15 mouse cellular contexts compared by ENCODE assay signal in the genomic region with DNA sequence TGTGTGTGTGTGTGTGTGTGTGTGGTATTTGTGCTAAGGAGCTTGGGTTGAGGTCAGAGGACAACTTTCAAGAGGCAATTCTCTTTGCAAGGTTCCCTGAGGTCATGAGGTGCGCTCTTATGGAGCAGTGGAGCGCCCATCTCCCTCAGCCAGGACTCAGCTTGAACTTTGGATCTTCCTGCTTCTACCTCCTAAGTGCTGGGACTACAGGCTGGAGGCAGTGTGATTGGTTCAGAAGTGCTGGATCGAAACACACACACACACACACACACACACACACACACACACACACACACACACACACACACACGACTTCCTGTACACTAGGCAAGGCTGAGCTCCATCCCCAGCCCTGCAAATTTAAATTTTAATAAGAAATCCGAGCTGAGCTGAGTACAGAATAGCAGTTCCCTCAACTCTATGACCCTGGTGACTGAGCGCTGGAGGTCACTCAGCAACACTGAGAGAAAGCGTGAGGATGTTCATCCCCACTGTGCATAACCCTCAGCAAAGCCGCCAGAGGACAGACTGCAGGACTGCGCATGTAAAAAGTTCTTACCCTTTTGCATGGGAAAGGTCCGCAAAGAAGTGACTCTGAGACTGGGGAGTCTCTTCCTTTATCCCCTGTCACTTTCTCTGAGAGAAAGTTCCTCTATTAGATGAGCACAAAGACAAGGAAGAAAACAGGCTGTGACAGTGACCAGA. TPM values are rescaled to one million over a fixed set of nuclear protein-coding genes. Genes with fewer than 3 reads are reported as not detected.
A peak's percentile ranks its signal among the peaks of the same experiment; 100 is the strongest.
DNase-seq lines count a peak whose midpoint lies in the region; ATAC-seq lines count a peak whose summit lies in the region.
"Had no signal": no experiment of that assay in that cellular context is flagged by ENCODE, and none has a peak within 500 bp of the region (broad histone marks: within the 10 kb centered on the region; RNA-seq: fewer than 3 reads in every experiment).

No protein-coding gene starts in this region.

- H3K27me3 ChIP-seq in midbrain, embryonic 11.5 days (ENCODE audit: control insufficient read depth, insufficient read depth, low read length), result no peaks in the 10 kb centered on the region
- peaks cover 7% of the 10 kb centered on the region; the same call in 1 of the 2 replicates for H3K27me3 ChIP-seq in midbrain, embryonic 14.5 days (ENCODE audit: control insufficient read depth, insufficient read depth, low read length)
- H3K27me3 ChIP-seq: neural tube, embryonic 12.5 days had no signal

- no peak overlapping the region for H3K4me2 ChIP-seq in midbrain, embryonic 11.5 days
- H3K4me2 ChIP-seq in midbrain, embryonic 14.5 days (ENCODE audit: low read length), result no peak overlapping the region
- H3K4me2 ChIP-seq: forebrain, embryonic 12.5 days; neural tube, embryonic 12.5 days had no signal

- H3K27ac ChIP-seq in midbrain, embryonic 11.5 days (ENCODE audit: low read depth, low read length), result no peak overlapping the region
- no peak overlapping the region for H3K27ac ChIP-seq in midbrain, embryonic 14.5 days (replicated peaks; ENCODE audit: low read depth, low read length)
- H3K27ac ChIP-seq: forebrain, embryonic 12.5 days; liver, embryonic 14.5 days; macrophage; neural tube, embryonic 12.5 days had no signal

- ATAC-seq in midbrain, embryonic 11.5 days (ENCODE audit: low FRiP score), result no peak
- no peak for ATAC-seq in midbrain, embryonic 14.5 days (ENCODE audit: low FRiP score, low TSS enrichment)
- ATAC-seq: midbrain, embryonic 16.5 days had no signal

- WGBS in midbrain, embryonic 11.5 days, result 61% methylated on average over 10 of the region's 10 CpGs
- 58% methylated on average over 10 of the region's 10 CpGs for WGBS in midbrain, embryonic 14.5 days

- no peaks in the 10 kb centered on the region for H3K9me3 ChIP-seq in midbrain, embryonic 11.5 days (ENCODE audit: control insufficient read depth, low read length)
- no peaks in the 10 kb centered on the region for H3K9me3 ChIP-seq in midbrain, embryonic 14.5 days (ENCODE audit: control insufficient read depth, low read length)
- H3K9me3 ChIP-seq: forebrain, embryonic 12.5 days; G1E; neural tube, embryonic 12.5 days had no signal

- H3K4me1 ChIP-seq in midbrain, embryonic 11.5 days (ENCODE audit: control insufficient read depth, insufficient read depth, low read length), result peaks cover 19% of the 10 kb centered on the region
- H3K4me1 ChIP-seq in midbrain, embryonic 14.5 days (ENCODE audit: control insufficient read depth, insufficient read depth, low read length), result peaks cover 26% of the 10 kb centered on the region

- no peak overlapping the region for H3K4me3 ChIP-seq in midbrain, embryonic 11.5 days (ENCODE audit: low read depth, low read length)
- no peak overlapping the region for H3K4me3 ChIP-seq in midbrain, embryonic 14.5 days (replicated peaks; ENCODE audit: low read depth, low read length)
- H3K4me3 ChIP-seq: forebrain, embryonic 12.5 days; neural tube, embryonic 12.5 days had no signal

- H3K9ac ChIP-seq in midbrain, embryonic 11.5 days (ENCODE audit: low read length), result no peak overlapping the region
- H3K9ac ChIP-seq in midbrain, embryonic 14.5 days (replicated peaks; ENCODE audit: low read length), result no peak overlapping the region
- H3K9ac ChIP-seq: forebrain, embryonic 12.5 days; liver, embryonic 14.5 days; neural tube, embryonic 12.5 days had no signal

- H3K36me3 ChIP-seq in midbrain, embryonic 11.5 days (ENCODE audit: control insufficient read depth, insufficient read depth, low read length), result no peaks in the 10 kb centered on the region
- no peaks in the 10 kb centered on the region for H3K36me3 ChIP-seq in midbrain, embryonic 14.5 days (ENCODE audit: control insufficient read depth, insufficient read depth, low read length)
- H3K36me3 ChIP-seq: forebrain, embryonic 12.5 days; G1E; neural tube, embryonic 12.5 days had no signal

- DNase-seq in adrenal gland, postnatal 36 days, result peak; percentile 18 to 23
- DNase-seq in adrenal gland, adult 8-10 months, result no peak
- DNase-seq in midbrain, embryonic 11.5 days (ENCODE audit: low spot score, missing footprints), result peak; percentile 80
- DNase-seq in midbrain, embryonic 14.5 days, result no peak
- DNase-seq in kidney, postnatal 10 days, result peak; percentile 51
- peak; percentile 69 for DNase-seq in yolk sac, embryonic 10.5 days (ENCODE audit: low spot score)
- DNase-seq in left cerebral cortex, adult 18-20 months (ENCODE audit: low spot score in 2 of 2), result no peak
- DNase-seq in B cell, adult 2 months, result no peak
- DNase-seq: cerebellum, adult 8-10 months had no signal

RNA-seq across cellular contexts. Expression of gene Gab1, which starts 6.4 kb away (rescaled TPM):
- 10 to 100 TPM; 16.1 to 20.2 TPM for total RNA-seq in adrenal gland, postnatal 36 days (2021)
- total RNA-seq in adrenal gland, adult 8-10 months (2022), result 10 to 100 TPM; 20.6 to 28.4 (median 22.0) TPM
- polyA plus RNA-seq in midbrain, embryonic 11.5 days (2014; fragmentation: Nextera tagmentation; extraction: Ambion mirVana), result 17.2 and 18.0 TPM in 2 replicates
- 7.5 and 13.0 TPM in 2 replicates for polyA plus RNA-seq in midbrain, embryonic 14.5 days (2014; fragmentation: Nextera tagmentation; extraction: Ambion mirVana)
- total RNA-seq in left cerebral cortex, adult 18-20 months (2021), result 10 to 100 TPM; 12.8 to 16.1 TPM

Comparison
In these comparisons a context has a peak if more than half of its experiments do, and no peak if none do; other contexts are left out.
1. DNase-seq: peak in adrenal gland, postnatal 36 days (2 of 2), midbrain, embryonic 11.5 days (single experiment), kidney, postnatal 10 days (single experiment) and yolk sac, embryonic 10.5 days (single experiment); none in adrenal gland, adult 8-10 months (single experiment), midbrain, embryonic 14.5 days (single experiment), left cerebral cortex, adult 18-20 months (0 of 2) and B cell, adult 2 months (0 of 2).